Mouse (Mus musculus) C2C12 (cell line): ENCODE results near the gene Olfr686.

ENCODE experiments used
- CEBPB ChIP-seq: IDR thresholded peaks from one replicate; pipeline ENCODE4 v1.6.1; 2011; ENCODE audit warnings: low read depth, mild to moderate bottlenecking, control low read depth, moderate library complexity
- CTCF ChIP-seq: IDR thresholded peaks from one replicate; pipeline ENCODE4 v1.5.1; 2011; ENCODE audit not compliant: control insufficient read depth, insufficient read depth, insufficient read length
- FOSL1 ChIP-seq: IDR thresholded peaks from one replicate; pipeline ENCODE4 v1.8.0; 2011; ENCODE audit warnings: mild to moderate bottlenecking, low read length; ENCODE audit not compliant: poor library complexity, insufficient read depth, severe bottlenecking
- MAX ChIP-seq: IDR thresholded peaks from one replicate; pipeline ENCODE4 v1.6.1; 2011; ENCODE audit warnings: mild to moderate bottlenecking, control low read depth
- MYOG ChIP-seq: IDR thresholded peaks from one replicate; pipeline ENCODE4 v1.6.1; 2011; ENCODE audit not compliant: control insufficient read depth, insufficient read length; ENCODE audit errors: extremely low read depth
- USF1 ChIP-seq: IDR thresholded peaks from one replicate; pipeline ENCODE4 v1.6.1; 2011; ENCODE audit warnings: low read depth, mild to moderate bottlenecking, control low read depth, moderate library complexity

DNA sequence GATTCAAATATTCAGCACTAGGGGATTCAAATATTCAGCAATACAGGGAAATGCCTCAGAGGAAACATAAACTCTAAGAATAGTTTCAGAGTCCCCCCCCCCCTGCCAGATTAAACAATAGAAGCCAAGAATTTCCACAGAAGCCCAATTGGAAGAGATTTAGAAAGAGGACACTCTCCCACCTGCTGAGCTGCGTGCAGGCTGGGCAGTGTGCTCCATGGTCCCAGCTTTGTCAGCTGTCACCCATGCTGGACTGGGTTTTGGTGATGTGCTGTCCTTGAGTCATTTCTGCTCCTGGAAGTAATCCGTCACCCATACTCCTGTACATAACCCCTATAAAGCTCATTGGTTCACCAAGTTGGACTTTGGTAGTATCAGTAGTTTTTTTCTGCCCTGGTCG is 40.4 kb upstream of the Olfr686 start:
- TF ChIP-seq CEBPB, result no peak
- no peak for TF ChIP-seq USF1
- TF ChIP-seq CTCF, result no peak
- TF ChIP-seq MAX, result no peak
- no peak for TF ChIP-seq FOSL1
- no peak for TF ChIP-seq MYOG
